Mouse (Mus musculus) embryonic facial prominence, embryonic 10.5 days (tissue): Measurements from ENCODE around the gene Strada. TPM values are rescaled to one million over a fixed set of nuclear protein-coding genes. Genes with fewer than 3 reads are reported as not detected.
A peak's percentile ranks its signal among the peaks of the same experiment; 100 is the strongest.
"Not testable (repeated sequence)": the region's sequence is repeated elsewhere in the genome, so short reads cannot be mapped to it uniquely, and the experiment has no call there.

Source experiments
- DNase-seq: peaks from one replicate; pipeline ENCODE4 v3.0.0-alpha.2; 2017; ENCODE audit warnings: low spot score
- H3K27ac ChIP-seq: fragments of 300-500 bp; sonication (generic); replicated peaks from 2 replicates; pipeline ENCODE4 v1.5.1; 2016; ENCODE audit warnings: mild to moderate bottlenecking
- H3K27me3 ChIP-seq: fragments of 300-500 bp; sonication (generic); replicated peaks from 2 replicates; pipeline ENCODE4 v1.6.1; 2016; ENCODE audit warnings: low read depth, mild to moderate bottlenecking; ENCODE audit not compliant: poor library complexity, severe bottlenecking
- H3K36me3 ChIP-seq: fragments of 300-500 bp; sonication (generic); replicated peaks from 2 replicates; pipeline ENCODE4 v1.6.1; 2016; ENCODE audit warnings: mild to moderate bottlenecking, moderate library complexity
- H3K4me1 ChIP-seq: fragments of 300-500 bp; sonication (generic); 2 replicates; pipeline ENCODE4 v1.6.1; 2016
- H3K4me3 ChIP-seq: fragments of 300-500 bp; sonication (generic); 2 replicates; pipeline ENCODE4 v1.5.1; 2016; ENCODE audit warnings: mild to moderate bottlenecking, moderate library complexity
- H3K9me3 ChIP-seq: fragments of 300-500 bp; sonication (generic); 2 replicates; pipeline ENCODE4 v1.6.1; 2016; ENCODE audit warnings: mild to moderate bottlenecking
- WGBS: fragments of 180-500 bp; shearing (Covaris S2); methylation state at CpG from one replicate; pipeline ENCODE4 v1.1.7; 2016; 5-methylcytosine and 5-hydroxymethylcytosine counted together
- polyA plus RNA-seq: library from polyadenylated mRNA; unstranded; fragments of >200 nt; fragmentation: Nextera tagmentation; extraction: Ambion mirVana; gene quantifications from 2 replicates; pipeline ENCODE4 v1.2.1, GENCODE M21; 2016

The Strada gene
- 40.0 and 40.4 TPM in 2 replicates for polyA plus RNA-seq

DNA sequence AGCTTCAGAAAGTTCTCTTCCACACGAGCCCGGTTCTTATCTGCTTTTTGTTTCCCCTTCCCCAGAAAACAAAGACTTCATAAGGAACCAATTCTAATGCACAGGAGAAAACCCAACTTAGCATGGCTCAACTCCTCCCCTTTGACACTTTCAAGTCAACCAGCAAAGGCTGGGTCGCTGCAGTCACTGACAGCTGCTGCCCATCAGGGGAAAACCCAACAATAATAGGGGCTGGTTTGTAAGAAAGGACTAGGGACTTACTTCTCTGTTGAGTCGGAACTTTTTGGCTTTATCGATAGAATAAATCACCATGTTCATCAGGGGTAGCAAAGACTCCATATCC is at the start of gene Strada:
Gene Strada (minus strand): TSS at position 46 of the 343 bp plus-strand sequence.
- H3K9me3 ChIP-seq = no peaks in the 10 kb centered on the region
- no peak within 1 kb of the TSS for H3K27ac ChIP-seq
- peaks cover 93% of the 10 kb centered on the region for H3K36me3 ChIP-seq
- no peak for DNase-seq
- whole genome bisulfite sequencing = 90% methylated on average over 5 of the region's 5 CpGs
- no peaks in the 10 kb centered on the region for H3K4me1 ChIP-seq
- no peak within 1 kb of the TSS for H3K4me3 ChIP-seq
- no peaks in the 10 kb centered on the region for H3K27me3 ChIP-seq

DNA sequence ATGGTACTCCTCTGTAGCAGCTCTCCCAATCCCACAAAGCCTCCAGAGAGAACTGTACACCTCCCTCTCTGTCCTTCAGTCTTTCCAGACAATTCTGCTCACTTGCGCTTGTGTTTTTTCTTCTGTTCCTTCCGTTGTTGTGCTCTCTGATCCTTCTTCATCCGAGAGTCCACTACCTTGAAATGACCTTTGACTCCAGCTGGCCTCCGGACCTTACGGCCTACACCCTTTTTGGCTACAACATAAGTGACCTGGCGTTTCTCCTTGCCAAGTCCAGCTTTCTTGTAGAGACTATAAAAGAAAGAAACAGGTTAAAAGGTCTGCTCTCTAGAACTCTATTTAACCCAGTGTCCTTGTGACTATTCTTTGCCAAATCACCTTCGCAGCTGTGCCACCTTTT is 47.4 kb upstream of the Strada start:
- 89% methylated on average over 7 of the region's 7 CpGs for WGBS
- Histone ChIP-seq H3K27me3 (no peaks in the 10 kb centered on the region), H3K27ac (no peak overlapping the region), H3K4me3 (no peak overlapping the region), H3K4me1 (peaks cover 2% of the 10 kb centered on the region), H3K9me3 (peaks cover 4% of the 10 kb centered on the region; the same call in 1 of the 2 replicates), H3K36me3 (peaks cover 100% of the 10 kb centered on the region)
- no peak for DNase-seq

DNA sequence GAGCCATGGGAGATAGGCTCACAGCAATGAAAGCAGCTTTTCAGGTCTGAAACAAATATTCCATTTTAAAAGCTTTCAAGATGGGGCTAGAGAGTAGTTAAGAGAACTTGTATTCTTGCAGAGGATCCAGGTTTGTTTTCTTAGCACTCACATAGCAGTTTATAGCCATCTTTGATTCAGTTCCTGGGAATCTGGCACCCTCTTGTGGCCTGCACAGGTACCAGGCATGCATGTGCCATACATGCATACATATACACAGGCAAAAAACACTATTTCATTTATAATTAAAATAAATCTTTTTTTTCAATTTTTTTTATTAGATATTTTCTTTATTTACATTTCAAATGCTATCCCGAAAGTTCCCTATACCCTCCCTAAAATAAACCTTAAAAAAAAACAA is 44.9 kb upstream of the Strada start:
- 94% methylated on average over 1 of the region's 1 CpGs for WGBS
- no peaks in the 10 kb centered on the region for H3K27me3 ChIP-seq

DNA sequence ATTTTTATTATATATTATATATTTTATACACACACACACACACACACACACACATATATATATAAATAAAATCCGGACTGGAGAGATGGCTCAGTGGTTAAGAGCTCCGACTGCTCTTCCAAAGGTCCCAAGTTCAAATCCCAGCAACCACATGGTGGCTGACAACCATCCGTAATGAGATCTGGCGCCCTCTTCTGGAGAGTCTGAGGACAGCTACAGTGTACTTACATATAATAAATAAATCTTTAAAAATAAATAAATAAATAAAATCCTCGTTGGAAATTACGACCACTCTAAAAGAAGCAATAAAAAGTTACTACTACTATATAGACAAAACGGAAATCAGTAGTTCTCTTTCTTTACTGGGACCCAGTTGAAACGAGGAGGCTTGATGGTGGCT is 32.0 kb upstream of the Strada start:
- H3K27ac ChIP-seq, H3K9me3 ChIP-seq, DNase-seq, H3K4me1 ChIP-seq, H3K27me3 ChIP-seq, H3K4me3 ChIP-seq: not testable (repeated sequence)
- 82% methylated on average over 8 of the region's 8 CpGs for WGBS
- H3K36me3 ChIP-seq = peaks cover 98% of the 10 kb centered on the region

More for the DNA sequence above, 44.9 kb upstream of the Strada start:
- Histone ChIP-seq H3K4me3 (no peak overlapping the region), H3K9me3 (peaks cover 4% of the 10 kb centered on the region; the same call in 1 of the 2 replicates), H3K36me3 (peaks cover 100% of the 10 kb centered on the region), H3K27ac (no peak overlapping the region), H3K4me1 (no peaks in the 10 kb centered on the region)
- DNase-seq = no peak

DNA sequence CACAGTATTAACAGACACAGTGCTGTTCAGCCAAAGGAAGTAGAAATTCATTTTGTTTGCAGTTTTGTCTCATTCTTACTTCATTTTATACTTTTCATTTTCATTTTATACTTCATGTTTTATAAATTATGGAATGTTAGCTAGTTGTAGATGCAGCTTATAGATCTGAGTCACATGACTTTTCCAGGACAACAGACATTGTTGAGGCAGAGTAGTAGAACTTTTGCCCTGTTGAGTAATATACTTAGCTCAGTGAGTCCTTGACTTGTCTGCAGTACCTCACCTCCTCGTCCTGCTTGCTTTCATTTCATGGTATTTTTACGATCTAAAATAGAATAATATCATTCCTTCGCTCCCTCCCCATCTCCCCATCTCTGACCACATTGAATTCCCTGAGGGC is 18.6 kb upstream of the Strada start:
- DNase-seq = no peak
- WGBS = 96% methylated on average over 3 of the region's 3 CpGs
- Histone ChIP-seq H3K36me3 (peaks cover 25% of the 10 kb centered on the region), H3K9me3 (no peaks in the 10 kb centered on the region), H3K4me1 (peaks cover 14% of the 10 kb centered on the region), H3K4me3 (no peak overlapping the region), H3K27me3 (no peaks in the 10 kb centered on the region), H3K27ac (no peak overlapping the region)

DNA sequence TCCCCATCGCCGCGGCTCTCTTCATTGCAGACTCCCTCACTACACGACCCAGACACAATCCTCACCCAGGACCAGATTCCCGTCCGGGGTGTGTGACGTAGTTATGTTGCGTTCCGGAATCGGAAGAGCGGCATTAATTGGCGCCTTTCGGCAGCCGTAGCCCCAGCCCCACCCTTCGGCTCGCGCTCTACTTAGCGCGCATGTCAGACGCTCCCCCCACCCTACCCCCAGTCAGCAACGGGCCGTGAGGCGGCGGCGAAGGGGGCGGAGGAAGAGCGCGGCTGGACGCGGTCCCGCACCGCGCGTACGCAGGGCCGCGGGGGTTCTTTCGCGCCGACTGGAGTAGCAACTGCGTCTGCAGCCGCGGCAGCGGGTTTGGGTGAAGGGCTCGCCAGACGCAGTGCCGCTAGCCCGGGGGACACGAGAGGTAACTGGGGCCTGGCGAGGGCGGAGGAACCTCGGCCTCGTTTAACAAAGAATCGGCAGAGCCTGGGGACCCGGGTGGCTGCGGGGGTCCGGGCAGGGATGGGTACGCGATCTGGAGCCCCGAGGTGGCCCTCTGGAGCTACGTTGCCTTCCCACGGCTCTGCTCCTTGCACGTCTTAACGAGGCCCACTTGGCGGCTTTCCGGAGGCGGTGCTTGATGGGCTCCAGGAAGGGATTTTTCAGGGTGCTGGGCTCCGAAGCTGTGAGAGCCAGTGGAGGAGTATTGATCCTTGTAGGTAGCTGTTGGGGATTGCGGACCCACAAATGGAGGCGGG is 14.9 kb upstream of the Strada start, which contains the start of gene Ddx42:
Gene Ddx42 (plus strand): TSS at position 197 of the 761 bp plus-strand sequence.
- WGBS = under 1% methylated on average over 70 of the region's 70 CpGs
- Histone ChIP-seq H3K36me3 (peaks cover 25% of the 10 kb centered on the region), H3K27me3 (no peaks in the 10 kb centered on the region), H3K9me3 (no peaks in the 10 kb centered on the region), H3K4me1 (peaks cover 23% of the 10 kb centered on the region), H3K4me3 (peak within 1 kb of the TSS; percentile 82), H3K27ac (peak within 1 kb of the TSS; percentile 94)
- peak; percentile 94 for DNase-seq

DNA sequence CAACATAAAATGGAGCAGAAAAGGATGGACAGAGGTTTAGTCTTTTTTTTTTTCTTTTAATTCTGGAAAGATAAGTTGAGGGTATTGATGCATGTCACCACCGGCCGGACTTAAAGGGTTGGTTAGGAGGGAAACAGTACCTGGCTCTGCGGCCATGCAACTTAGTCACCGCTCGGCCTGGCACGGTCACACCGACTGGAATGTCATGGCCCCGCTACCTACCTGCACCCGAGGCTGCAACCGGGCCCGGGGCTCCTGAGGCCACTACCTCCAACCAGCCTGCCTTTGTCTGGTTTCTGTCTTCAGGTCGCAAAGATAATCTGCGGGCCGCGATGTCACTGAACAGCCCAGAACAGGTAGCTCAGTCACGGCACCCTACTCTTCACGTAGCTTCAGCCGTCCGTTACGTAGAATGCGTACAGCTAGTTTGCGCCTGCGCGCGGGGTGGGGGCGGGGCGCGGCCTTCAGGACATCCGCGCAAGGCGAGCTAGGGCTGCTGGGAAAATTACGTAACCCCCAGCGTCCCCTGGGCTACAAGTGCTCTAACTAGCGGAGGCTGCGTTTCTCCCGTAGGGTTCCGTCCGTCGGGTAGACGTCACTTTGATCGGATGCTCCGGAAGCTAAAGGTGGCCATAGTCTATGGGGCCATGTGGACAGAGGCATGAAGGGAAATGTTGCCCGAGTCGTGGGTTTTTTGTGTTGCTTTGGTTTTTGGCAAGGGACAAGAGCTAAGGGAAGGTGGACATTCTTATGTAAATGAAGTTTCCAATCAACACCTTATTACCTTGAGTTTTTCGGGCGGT is 14.2 kb upstream of the Strada start, which contains the start of gene Ccdc47:
Gene Ccdc47 (minus strand): TSS at position 418 of the 803 bp plus-strand sequence.
- DNase-seq = peak; percentile 97
- peak within 1 kb of the TSS; percentile 82 for H3K4me3 ChIP-seq
- WGBS = under 1% methylated on average over 46 of the region's 46 CpGs

DNA sequence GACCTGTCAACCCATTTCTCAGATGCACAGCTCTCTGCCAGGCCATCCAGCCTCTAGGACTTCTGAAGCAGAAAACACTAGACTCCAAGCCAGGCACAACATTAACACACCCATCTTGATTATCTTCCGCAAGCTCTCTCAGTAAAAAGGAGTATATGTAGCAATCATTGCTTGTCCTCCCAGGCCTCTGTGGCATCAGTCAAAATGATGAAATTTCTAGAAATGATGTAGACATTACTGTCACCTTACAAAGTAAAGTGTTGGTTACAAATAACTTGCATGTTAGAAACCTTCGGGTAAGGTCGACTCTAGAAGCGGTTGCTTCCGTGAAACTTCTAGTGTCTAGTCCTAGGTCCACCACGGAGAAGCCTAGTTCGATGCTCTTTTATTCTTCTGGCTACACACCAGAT is 13.5 kb upstream of the Strada start:
- no peaks in the 10 kb centered on the region for H3K9me3 ChIP-seq
- peaks cover 23% of the 10 kb centered on the region for H3K4me1 ChIP-seq
- H3K4me3 ChIP-seq = peak overlapping the region; percentile 82
- DNase-seq = no peak
- H3K27ac ChIP-seq = peak overlapping the region; percentile 94
- peaks cover 37% of the 10 kb centered on the region for H3K36me3 ChIP-seq
- no peaks in the 10 kb centered on the region for H3K27me3 ChIP-seq
- 29% methylated on average over 7 of the region's 7 CpGs for WGBS

More for the DNA sequence above, 14.2 kb upstream of the Strada start, which contains the start of gene Ccdc47:
- peak within 1 kb of the TSS; percentile 94 for H3K27ac ChIP-seq
- peaks cover 33% of the 10 kb centered on the region for H3K36me3 ChIP-seq
- H3K27me3 ChIP-seq = no peaks in the 10 kb centered on the region
- H3K9me3 ChIP-seq = no peaks in the 10 kb centered on the region
- H3K4me1 ChIP-seq = peaks cover 23% of the 10 kb centered on the region

DNA sequence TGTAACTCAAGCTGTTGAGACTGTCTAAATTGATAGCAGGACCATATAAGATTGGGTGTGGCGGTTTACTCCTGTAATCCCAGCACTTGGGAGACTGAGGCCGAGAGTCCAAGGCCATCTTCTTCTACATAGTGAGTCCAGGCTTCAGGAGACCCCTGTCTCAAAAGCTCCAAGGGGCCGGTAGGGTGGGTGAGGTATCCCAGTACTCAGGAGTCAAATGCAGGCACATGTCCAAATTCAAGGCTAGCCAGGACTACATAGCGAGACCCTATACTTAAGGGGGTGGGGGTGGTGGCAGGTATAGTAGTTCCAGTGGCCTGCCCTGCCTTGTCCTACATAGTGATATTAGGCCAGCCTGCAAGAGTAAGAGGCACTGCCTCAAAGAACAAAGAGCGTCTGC is 12.9 kb upstream of the Strada start:
- H3K27ac ChIP-seq = no peak overlapping the region
- H3K27me3 ChIP-seq = no peaks in the 10 kb centered on the region
- H3K4me1 ChIP-seq = peaks cover 23% of the 10 kb centered on the region
- H3K36me3 ChIP-seq = peaks cover 43% of the 10 kb centered on the region
- DNase-seq = no peak
- peak overlapping the region; percentile 82 for H3K4me3 ChIP-seq
- no peaks in the 10 kb centered on the region for H3K9me3 ChIP-seq
- 90% methylated on average over 5 of the region's 5 CpGs for WGBS

DNA sequence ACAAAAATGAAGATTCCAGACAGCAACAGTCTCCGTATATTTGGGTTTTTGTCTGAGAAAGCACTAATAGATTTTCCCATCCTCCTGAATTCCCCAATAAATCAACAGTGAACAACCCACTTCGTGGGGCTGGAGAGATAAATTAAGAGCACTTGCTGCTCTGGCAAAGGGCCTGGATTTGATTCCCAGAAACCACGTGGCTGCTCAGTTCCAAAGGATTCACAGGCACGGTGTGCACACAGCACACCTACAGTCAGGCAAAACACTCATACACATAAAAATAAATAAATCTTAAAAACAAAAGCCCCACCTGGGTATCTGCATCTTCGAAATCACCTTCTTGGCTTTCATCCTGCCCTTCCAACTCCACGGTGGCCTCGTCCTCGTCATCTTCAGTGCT is 10.8 kb upstream of the Strada start:
- peaks cover 60% of the 10 kb centered on the region for H3K36me3 ChIP-seq
- no peak for DNase-seq
- WGBS = 92% methylated on average over 8 of the region's 8 CpGs

DNA sequence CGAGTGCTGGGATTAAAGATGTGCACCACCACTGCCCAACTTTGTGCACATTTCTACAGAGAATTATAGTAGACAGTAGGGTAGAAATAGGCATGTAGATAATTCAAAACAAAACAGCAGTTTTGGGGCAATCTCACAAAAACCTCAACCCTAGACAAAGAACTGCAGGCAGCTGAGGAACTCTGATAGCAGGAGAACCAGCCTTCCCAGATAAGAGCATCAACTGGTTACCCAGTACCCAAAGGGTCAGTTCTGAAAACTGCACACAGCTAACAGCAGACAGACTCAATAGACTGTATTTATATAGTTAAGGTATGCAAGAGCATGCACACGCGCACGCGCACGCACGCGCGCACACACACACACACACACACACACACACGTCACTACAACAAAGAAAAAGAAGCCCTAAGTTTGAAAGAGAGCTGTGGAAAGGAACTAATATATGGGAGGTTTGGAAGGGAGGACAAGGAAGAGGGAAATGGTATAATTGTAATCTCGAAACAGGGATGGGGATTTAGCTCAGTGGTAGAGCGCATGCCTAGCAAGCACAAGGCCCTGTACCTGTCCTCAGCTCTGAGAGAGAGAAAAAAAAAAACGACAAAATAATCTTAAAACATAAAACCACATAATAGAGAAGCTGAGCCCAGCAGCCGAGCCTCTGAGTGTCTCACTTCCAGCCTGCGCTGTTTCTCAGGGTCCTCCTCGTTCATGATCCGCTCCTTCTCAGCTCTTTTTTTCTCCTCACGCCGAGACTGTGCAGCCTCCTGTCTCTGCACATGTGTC is 438 bp downstream of the Strada start:
- no peak overlapping the region for H3K27ac ChIP-seq
- H3K4me1 ChIP-seq = no peaks in the 10 kb centered on the region
- no peaks in the 10 kb centered on the region for H3K27me3 ChIP-seq
- H3K4me3 ChIP-seq = no peak overlapping the region
- H3K36me3 ChIP-seq = peaks cover 93% of the 10 kb centered on the region
- 93% methylated on average over 19 of the region's 19 CpGs for WGBS
- no peak for DNase-seq
- no peaks in the 10 kb centered on the region for H3K9me3 ChIP-seq

More for the DNA sequence above, 10.8 kb upstream of the Strada start:
- H3K4me1 ChIP-seq = peaks cover 12% of the 10 kb centered on the region
- no peak overlapping the region for H3K27ac ChIP-seq
- no peaks in the 10 kb centered on the region for H3K9me3 ChIP-seq
- H3K4me3 ChIP-seq = no peak overlapping the region
- no peaks in the 10 kb centered on the region for H3K27me3 ChIP-seq

DNA sequence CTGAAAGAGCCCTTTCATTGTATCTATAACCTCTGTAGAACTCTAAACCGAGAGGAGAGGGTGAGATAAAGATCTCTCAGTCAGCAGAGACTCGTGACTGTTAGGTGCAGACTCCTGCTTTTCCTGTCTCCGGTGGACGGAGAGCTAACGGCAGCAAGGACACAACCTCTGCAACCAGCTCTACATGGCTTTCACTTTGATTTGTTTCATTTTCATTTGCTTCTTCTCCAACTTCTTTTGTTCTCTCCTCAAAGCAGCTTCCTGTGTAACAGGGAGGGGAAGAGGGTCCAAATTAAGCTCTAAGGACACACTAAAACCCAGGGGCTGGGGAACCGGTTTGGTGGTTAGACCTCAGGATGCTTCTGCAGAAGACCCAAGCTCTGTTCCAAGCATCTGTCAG is 1.2 kb downstream of the Strada start:
- no peaks in the 10 kb centered on the region for H3K4me1 ChIP-seq
- H3K27me3 ChIP-seq = no peaks in the 10 kb centered on the region
- 85% methylated on average over 6 of the region's 6 CpGs for WGBS
- H3K27ac ChIP-seq = no peak overlapping the region
- no peak overlapping the region for H3K4me3 ChIP-seq
- no peak for DNase-seq
- H3K36me3 ChIP-seq = peaks cover 90% of the 10 kb centered on the region
- H3K9me3 ChIP-seq = no peaks in the 10 kb centered on the region
